Mouse (Mus musculus): ENCODE results near the gene Creb5.

DNA sequence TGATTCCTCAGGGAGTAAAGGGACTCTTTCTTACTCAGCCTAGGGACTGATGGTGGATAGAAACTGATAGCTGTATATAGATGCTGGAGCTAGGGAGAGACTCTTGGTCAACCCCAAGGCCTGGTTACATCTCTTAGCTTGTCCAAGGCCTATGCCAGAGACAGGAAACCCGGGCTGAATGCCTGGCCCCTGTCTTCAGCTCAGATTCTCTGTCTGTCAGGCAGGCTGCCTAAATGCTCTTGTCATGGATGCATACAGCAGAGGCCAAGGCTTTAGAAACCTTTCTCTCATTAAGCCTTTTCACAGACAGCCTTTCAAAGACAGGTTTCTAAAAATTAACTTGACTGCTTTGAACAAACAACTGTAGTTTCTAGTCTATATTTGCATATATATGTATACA is 5.9 kb downstream of the Creb5 start:
- TF ChIP-seq CTCF (IDR thresholded peaks at IDR 0.05; ENCODE audit: borderline replicate concordance, insufficient read depth, low read depth, low read length) (no peak), POLR2A (IDR thresholded peaks at IDR 0.05; ENCODE audit: borderline replicate concordance, insufficient read depth, low read length) (no peak)

Data from cerebellum, adult 2 months (tissue).